Mouse (Mus musculus) left cerebral cortex, postnatal 10 days (tissue): ENCODE data around the gene Rbbp9. TPM values are rescaled to one million over a fixed set of nuclear protein-coding genes. Genes with fewer than 3 reads are reported as not detected.
A peak's percentile ranks its signal among the peaks of the same experiment; 100 is the strongest.

Source experiments
- DNase-seq, 2 experiments: peaks; one replicate each; pipeline ENCODE4 v3.0.0; 2021 to 2022; ENCODE audit warnings: low spot score in 2 of 2, mixed read lengths in 1 of 2; ENCODE audit errors: extremely low spot score in 1 of 2
- intact Hi-C: fragments of 180-260 bp; cut with DNase I; formaldehyde crosslinking; loops from one replicate; pipeline ENCODE4 v1.15.1; 2025
- total RNA-seq, 2 experiments: library from RNA; stranded (reverse); gene quantifications; 2 replicates each; pipeline ENCODE4 v1.2.3; 2021

Rbbp9 gene
- total RNA-seq, 2 experiments from 2014 or later: 24.4 to 26.5 TPM

GRCm38 (mm10) chr2:144525856-144526255 is 24.8 kb downstream of the Rbbp9 start:
- peak in 1 of 2 experiments; percentile 28 for DNase-seq
- intact Hi-C loops: no loop called here

- intact Hi-C loops: no loop called here
- DNase-seq: no peak
Observed at GRCm38 (mm10) chr2:144519772-144520171, 30.9 kb downstream of the Rbbp9 start.

- intact Hi-C loops: no loop called here
- no peak for DNase-seq
Observed at GRCm38 (mm10) chr2:144514619-144515018, 36.0 kb downstream of the Rbbp9 start.

- no peak for DNase-seq
- intact Hi-C loops: no loop called here
Observed at GRCm38 (mm10) chr2:144502134-144502533, 48.5 kb downstream of the Rbbp9 start.

Other genes with a start within 250 kb of the Rbbp9 start
- 1 to 10 TPM; 3.2 to 6.3 TPM for gene Ovol2, start 218.7 kb downstream of the Rbbp9 start, total RNA-seq
- 10 to 100 TPM; 24.4 to 27.2 TPM for gene Kat14, start 181.9 kb downstream of the Rbbp9 start, total RNA-seq
- 1 to 10 TPM; 5.3 to 5.5 TPM for gene Pet117, start 181.9 kb downstream of the Rbbp9 start, total RNA-seq
- gene Dzank1, start 23.5 kb downstream of the Rbbp9 start, total RNA-seq: 100 to 1,000 TPM; 102 to 109 TPM
- 10 to 100 TPM; 25.2 to 26.7 TPM for gene Polr3f, start 23.2 kb downstream of the Rbbp9 start, total RNA-seq
- gene Sec23b, start 5.4 kb upstream of the Rbbp9 start, total RNA-seq: 10 to 100 TPM; 42.4 to 44.8 TPM
- gene Smim26, start 43.2 kb upstream of the Rbbp9 start, total RNA-seq: 10 to 100 TPM; 41.9 to 51.2 TPM
- 10 to 100 TPM; 56.4 to 61.0 TPM for gene Dtd1, start 49.0 kb upstream of the Rbbp9 start, total RNA-seq